Mouse (Mus musculus) liver, embryonic 11.5 days (tissue): ENCODE measurements at regions not wholly inside any gene's neighbourhood (a gene's known extent, or its start where the extent isn't known, plus 50 kb on each side); places are given as distances from the start of the nearest gene placed in this dataset.

ENCODE experiments used
- ATAC-seq: fragments of 200-750 bp; cut with Nextera tagmentation; replicated peaks from 2 replicates; pipeline ENCODE4 v1.8.0; 2017; ENCODE audit warnings: moderate number of reproducible peaks, mild to moderate bottlenecking, moderate TSS enrichment, moderate library complexity; ENCODE audit not compliant: low FRiP score
- DNase-seq: peaks from one replicate; pipeline ENCODE4 v3.0.0-alpha.2; 2017; ENCODE audit warnings: low spot score
- H3K27ac ChIP-seq: fragments of 300-500 bp; sonication (generic); 2 replicates; pipeline ENCODE4 v1.5.1; 2014; ENCODE audit warnings: mild to moderate bottlenecking, low read depth, low read length, control low read depth
- H3K27me3 ChIP-seq: fragments of 300-500 bp; sonication (generic); replicated peaks from 2 replicates; pipeline ENCODE4 v1.6.1; 2014; ENCODE audit warnings: low read length, mixed read lengths; ENCODE audit not compliant: control insufficient read depth, insufficient read depth
- H3K36me3 ChIP-seq: fragments of 300-500 bp; sonication (generic); 2 replicates; pipeline ENCODE4 v1.6.1; 2014; ENCODE audit warnings: mild to moderate bottlenecking, low read length, moderate library complexity, mixed read lengths; ENCODE audit not compliant: control insufficient read depth, insufficient read depth
- H3K4me1 ChIP-seq: fragments of 300-500 bp; sonication (generic); replicated peaks from 2 replicates; pipeline ENCODE4 v1.6.1; 2014; ENCODE audit warnings: low read length, mixed read lengths; ENCODE audit not compliant: control insufficient read depth, insufficient read depth
- H3K4me2 ChIP-seq: fragments of 300-500 bp; sonication (generic); 2 replicates; pipeline ENCODE4 v1.6.1; 2014; ENCODE audit warnings: mild to moderate bottlenecking, control low read depth, moderate library complexity
- H3K4me3 ChIP-seq: fragments of 300-500 bp; sonication (generic); 2 replicates; pipeline ENCODE4 v1.5.1; 2014; ENCODE audit warnings: low read depth, low read length, control low read depth
- H3K9ac ChIP-seq: fragments of 300-500 bp; sonication (generic); 2 replicates; pipeline ENCODE4 v1.6.1; 2014; ENCODE audit warnings: low read depth, low read length, control low read depth
- H3K9me3 ChIP-seq: fragments of 300-500 bp; sonication (generic); 2 replicates; pipeline ENCODE4 v1.6.1; 2016; ENCODE audit warnings: low read length, inconsistent platforms, mixed read lengths; ENCODE audit not compliant: control insufficient read depth
- WGBS: fragments of 180-500 bp; shearing (Covaris S2); extraction: QIAGEN DNeasy Blood & Tissue Kit; methylation state at CpG from one replicate; pipeline ENCODE4 v1.1.7; 2014; 5-methylcytosine and 5-hydroxymethylcytosine counted together

DNA sequence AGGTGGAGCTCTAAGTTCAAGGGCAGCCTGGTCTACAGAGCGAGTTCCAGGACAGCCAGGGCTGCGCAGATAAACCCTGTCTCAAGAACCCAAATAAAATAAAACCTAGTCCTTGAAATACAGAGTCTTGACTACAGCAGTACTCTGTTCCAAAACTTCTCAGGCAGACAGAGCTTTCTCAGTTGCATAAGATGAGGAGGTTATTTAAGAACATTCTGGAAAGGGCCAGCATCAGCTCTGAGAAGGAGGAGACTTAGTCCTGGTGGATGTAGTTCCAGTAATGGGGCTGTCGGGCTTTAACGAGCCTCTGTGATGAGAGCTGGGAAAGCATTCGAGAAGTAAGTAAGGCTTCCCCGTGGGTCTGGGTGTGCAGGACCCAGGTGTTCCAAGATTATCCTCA, 83.5 kb upstream of the Klf4 start:
- no peak overlapping the region for H3K27ac ChIP-seq
- H3K9me3 ChIP-seq, result no peaks in the 10 kb centered on the region
- no peaks in the 10 kb centered on the region for H3K36me3 ChIP-seq
- no peak overlapping the region for H3K9ac ChIP-seq
- no peak overlapping the region for H3K4me3 ChIP-seq
- ATAC-seq, result no peak
- 76% methylated on average over 6 of the region's 6 CpGs for whole genome bisulfite sequencing
- H3K4me1 ChIP-seq, result no peaks in the 10 kb centered on the region
- H3K27me3 ChIP-seq, result no peaks in the 10 kb centered on the region
- no peak for DNase-seq
- no peak overlapping the region for H3K4me2 ChIP-seq

DNA sequence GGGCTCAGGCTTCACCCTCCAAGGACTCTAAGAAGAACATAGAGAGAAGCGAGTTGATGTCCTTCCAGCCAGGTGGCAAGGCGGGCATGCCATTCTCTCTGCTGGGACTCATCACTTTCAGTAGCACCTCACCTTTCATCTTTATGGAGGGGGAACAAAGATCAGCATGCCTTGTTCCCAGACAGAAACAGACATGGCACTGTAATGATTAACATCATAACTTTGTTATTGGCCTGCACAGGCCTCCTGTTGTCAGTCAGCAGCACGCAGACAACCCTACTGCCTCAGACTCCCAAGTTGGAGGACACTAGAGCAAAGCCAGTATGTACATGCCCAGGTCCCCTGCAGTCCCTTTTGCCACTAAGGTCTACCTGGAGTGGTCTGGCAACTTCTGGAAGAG, 81.3 kb upstream of the Klf4 start:
- Histone ChIP-seq H3K36me3 (no peaks in the 10 kb centered on the region), H3K27me3 (no peaks in the 10 kb centered on the region), H3K27ac (no peak overlapping the region), H3K4me2 (no peak overlapping the region), H3K9me3 (no peaks in the 10 kb centered on the region), H3K4me3 (no peak overlapping the region), H3K4me1 (no peaks in the 10 kb centered on the region), H3K9ac (no peak overlapping the region)
- DNase-seq (no peak), ATAC-seq (no peak)
- WGBS, result 92% methylated on average over 3 of the region's 3 CpGs

DNA sequence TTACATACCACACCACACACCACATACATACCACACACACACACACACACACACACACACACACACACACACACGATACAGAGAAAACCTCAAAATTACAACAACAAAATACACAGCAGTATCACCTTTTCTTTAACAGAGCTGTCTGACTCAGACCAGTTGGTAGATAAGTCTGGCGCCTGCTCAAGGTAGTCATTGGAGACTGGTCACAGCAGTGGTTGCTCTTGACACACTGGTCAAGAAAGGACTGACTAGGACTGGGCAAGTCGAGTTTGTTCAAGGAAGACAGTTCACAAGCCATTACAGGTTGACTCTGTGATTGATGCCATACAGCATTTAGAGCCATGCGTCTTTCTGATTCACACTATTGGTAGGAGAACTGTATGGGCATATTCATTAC, 78.7 kb upstream of the Klf4 start:
- H3K27ac ChIP-seq, result no peak overlapping the region
- no peak for ATAC-seq
- no peaks in the 10 kb centered on the region for H3K9me3 ChIP-seq
- no peaks in the 10 kb centered on the region for H3K4me1 ChIP-seq
- H3K9ac ChIP-seq, result no peak overlapping the region
- no peaks in the 10 kb centered on the region; the same call in 1 of the 2 replicates for H3K27me3 ChIP-seq
- H3K36me3 ChIP-seq, result no peaks in the 10 kb centered on the region
- DNase-seq, result no peak
- no peak overlapping the region for H3K4me3 ChIP-seq
- 83% methylated on average over 4 of the region's 4 CpGs for WGBS
- no peak overlapping the region for H3K4me2 ChIP-seq

DNA sequence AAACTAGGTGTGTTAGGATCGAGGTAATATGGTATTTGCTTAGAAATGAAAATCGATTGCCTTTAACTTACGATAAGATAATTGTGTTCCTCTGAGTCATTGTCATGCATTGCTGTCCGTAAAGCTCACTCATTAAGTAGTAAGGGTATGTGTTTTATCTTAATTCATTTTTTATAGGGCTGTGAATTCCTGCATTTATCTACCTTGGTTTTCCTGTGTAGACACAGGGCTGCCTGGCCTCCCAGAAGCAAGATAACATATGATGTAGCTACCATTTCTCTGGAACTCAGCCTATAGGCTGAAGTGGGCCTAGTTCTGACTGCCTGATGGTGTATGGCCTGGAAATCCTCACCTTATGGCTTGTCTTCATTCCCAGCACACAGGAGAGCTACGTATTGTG, 76.9 kb upstream of the Klf4 start:
- 78% methylated on average over 5 of the region's 5 CpGs for WGBS
- no peak overlapping the region for H3K4me3 ChIP-seq
- no peaks in the 10 kb centered on the region; the same call in none of the 2 replicates for H3K27me3 ChIP-seq
- DNase-seq, result no peak
- no peak overlapping the region for H3K27ac ChIP-seq
- no peak overlapping the region for H3K4me2 ChIP-seq
- H3K36me3 ChIP-seq, result no peaks in the 10 kb centered on the region
- no peaks in the 10 kb centered on the region for H3K4me1 ChIP-seq
- ATAC-seq, result no peak
- no peak overlapping the region for H3K9ac ChIP-seq
- no peaks in the 10 kb centered on the region for H3K9me3 ChIP-seq

DNA sequence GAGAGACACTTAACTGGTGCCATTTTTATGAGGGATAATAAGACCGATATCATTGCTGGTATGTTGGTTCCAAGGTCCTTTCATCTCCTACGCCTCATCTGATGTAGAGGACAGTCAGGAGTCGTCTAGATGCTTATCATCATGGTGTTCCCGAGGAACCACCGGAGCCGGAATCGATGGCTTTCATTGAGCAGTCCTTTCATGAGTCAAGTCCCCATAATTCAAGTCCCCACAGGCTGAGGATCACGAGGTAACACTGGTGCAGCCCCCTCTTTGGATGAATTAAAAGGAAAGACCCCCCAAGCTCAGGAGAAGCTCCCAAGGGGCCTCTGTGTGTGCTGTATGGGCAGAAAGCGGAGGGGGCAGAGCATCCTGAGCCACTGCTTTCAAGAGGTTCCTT, 73.3 kb upstream of the Klf4 start:
- ATAC-seq, result no peak
- Histone ChIP-seq H3K4me1 (no peaks in the 10 kb centered on the region), H3K36me3 (no peaks in the 10 kb centered on the region), H3K4me3 (no peak overlapping the region), H3K9ac (no peak overlapping the region), H3K9me3 (no peaks in the 10 kb centered on the region), H3K4me2 (no peak overlapping the region), H3K27ac (no peak overlapping the region), H3K27me3 (no peaks in the 10 kb centered on the region; the same call in none of the 2 replicates)
- DNase-seq, result no peak
- WGBS, result 81% methylated on average over 9 of the region's 9 CpGs

DNA sequence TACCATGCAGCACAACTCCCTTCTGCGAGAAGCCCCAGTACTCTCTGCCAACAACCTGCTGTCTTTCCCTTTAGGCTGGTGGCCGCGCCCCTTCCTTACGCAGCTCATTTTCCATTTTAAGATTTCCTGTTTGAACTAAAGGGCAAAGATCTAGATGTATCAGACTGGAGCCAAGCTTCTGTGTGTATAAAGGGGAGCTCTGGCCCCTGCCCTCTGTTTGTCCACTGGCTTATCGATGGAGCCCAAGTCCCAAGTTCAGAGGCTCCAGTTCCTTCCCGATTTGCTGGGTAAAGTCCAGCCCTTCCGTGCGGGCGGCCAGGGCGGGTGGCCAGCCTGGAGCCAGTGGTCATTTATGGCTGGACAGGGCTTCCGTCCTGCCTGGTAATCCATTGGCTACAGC, 72.6 kb upstream of the Klf4 start:
- ATAC-seq (peak; percentile 29), DNase-seq (no peak)
- no peaks in the 10 kb centered on the region for H3K9me3 ChIP-seq

DNA sequence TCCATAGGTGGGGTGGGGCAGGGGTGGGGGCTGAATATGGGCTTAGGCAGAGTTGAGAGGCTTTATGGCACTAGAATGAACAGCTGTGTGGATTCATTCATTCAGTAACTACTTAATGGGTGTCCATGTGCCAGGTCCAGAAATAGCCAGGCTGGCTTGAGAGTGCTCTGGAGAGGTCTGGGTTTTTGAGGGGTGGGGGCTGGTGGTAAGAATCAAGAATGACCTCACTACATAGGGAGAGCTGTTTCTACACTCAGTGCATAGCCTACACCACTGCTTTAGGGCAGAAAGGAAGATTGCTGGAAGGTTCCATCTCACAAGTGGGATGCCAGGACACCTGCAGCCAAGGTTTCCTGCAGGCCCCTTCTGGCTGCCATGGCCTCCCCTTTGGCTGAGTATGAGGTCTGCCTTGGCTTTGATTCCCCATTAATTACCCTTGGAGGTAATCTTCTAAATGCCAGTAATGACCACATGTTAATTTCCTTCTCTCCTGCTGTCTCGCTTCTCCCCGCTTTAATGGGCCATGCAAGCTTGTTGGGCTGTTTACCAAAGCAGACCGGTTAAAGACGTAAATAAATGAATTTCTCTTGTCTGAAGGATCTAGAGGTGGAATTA, 71.7 kb upstream of the Klf4 start:
- Histone ChIP-seq H3K4me2 (no peak overlapping the region), H3K9me3 (no peaks in the 10 kb centered on the region), H3K36me3 (no peaks in the 10 kb centered on the region), H3K27ac (no peak overlapping the region), H3K4me1 (no peaks in the 10 kb centered on the region), H3K27me3 (no peaks in the 10 kb centered on the region; the same call in none of the 2 replicates), H3K9ac (no peak overlapping the region), H3K4me3 (no peak overlapping the region)
- WGBS, result 81% methylated on average over 4 of the region's 4 CpGs
- no peak for DNase-seq
- ATAC-seq, result no peak

More for the DNA sequence above, 72.6 kb upstream of the Klf4 start:
- no peak overlapping the region for H3K4me3 ChIP-seq
- H3K27ac ChIP-seq, result no peak overlapping the region
- no peaks in the 10 kb centered on the region for H3K4me1 ChIP-seq
- no peaks in the 10 kb centered on the region for H3K36me3 ChIP-seq
- no peaks in the 10 kb centered on the region; the same call in none of the 2 replicates for H3K27me3 ChIP-seq
- no peak overlapping the region for H3K4me2 ChIP-seq
- WGBS, result 78% methylated on average over 11 of the region's 11 CpGs
- H3K9ac ChIP-seq, result no peak overlapping the region

DNA sequence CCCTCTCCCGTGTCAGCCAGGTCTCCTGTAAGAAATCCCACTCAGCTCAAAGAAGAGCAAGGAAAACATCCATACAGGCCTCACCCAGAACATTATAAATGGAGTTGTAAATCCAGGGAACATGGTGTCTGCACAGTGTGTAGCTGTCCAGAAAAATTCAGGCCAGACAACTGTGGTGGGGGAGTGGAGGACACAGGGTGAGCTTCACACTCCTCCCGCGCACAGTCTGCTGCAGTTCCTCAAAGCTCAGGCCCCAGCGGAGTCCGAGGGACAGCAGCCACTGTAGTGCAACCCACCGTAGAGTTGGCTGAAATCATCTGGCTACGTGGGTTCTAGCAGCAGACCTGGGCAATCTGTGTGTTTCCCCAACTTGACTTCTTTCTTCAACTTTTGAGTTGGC, 62.9 kb upstream of the Klf4 start:
- Histone ChIP-seq H3K27me3 (no peaks in the 10 kb centered on the region), H3K27ac (no peak overlapping the region)
- WGBS, result 71% methylated on average over 7 of the region's 7 CpGs

DNA sequence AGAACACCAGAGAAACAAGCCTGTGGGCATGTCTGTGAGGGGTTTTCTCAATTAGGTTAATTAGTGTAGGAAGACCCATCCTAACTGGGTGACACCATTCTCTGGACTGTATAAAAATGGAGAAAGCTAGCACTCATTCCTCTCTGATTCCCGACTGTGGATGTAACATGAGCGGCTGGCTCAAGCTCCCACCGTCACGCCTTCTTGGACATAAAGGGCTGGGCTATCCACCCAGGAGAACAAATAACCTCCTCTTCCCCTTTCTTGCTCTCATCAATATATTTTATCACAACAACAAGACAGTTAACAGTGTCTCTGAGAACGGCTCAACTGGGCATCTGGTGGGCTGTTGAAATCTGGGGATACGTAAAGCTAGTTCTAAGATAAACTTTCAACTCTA, 62.4 kb upstream of the Klf4 start:
- Histone ChIP-seq H3K27me3 (no peaks in the 10 kb centered on the region), H3K9me3 (no peaks in the 10 kb centered on the region), H3K27ac (no peak overlapping the region), H3K4me1 (no peaks in the 10 kb centered on the region), H3K36me3 (no peaks in the 10 kb centered on the region), H3K4me2 (no peak overlapping the region), H3K9ac (no peak overlapping the region), H3K4me3 (no peak overlapping the region)
- ATAC-seq, result no peak
- no peak for DNase-seq
- 75% methylated on average over 6 of the region's 6 CpGs for whole genome bisulfite sequencing

More for the DNA sequence above, 62.9 kb upstream of the Klf4 start:
- no peaks in the 10 kb centered on the region for H3K9me3 ChIP-seq
- no peaks in the 10 kb centered on the region for H3K4me1 ChIP-seq
- H3K9ac ChIP-seq, result no peak overlapping the region
- no peak overlapping the region for H3K4me2 ChIP-seq
- H3K36me3 ChIP-seq, result no peaks in the 10 kb centered on the region
- ATAC-seq (no peak), DNase-seq (no peak)
- no peak overlapping the region for H3K4me3 ChIP-seq
